Comparison of ENCODE assay signal across 8 mouse cellular contexts in the genomic region with DNA sequence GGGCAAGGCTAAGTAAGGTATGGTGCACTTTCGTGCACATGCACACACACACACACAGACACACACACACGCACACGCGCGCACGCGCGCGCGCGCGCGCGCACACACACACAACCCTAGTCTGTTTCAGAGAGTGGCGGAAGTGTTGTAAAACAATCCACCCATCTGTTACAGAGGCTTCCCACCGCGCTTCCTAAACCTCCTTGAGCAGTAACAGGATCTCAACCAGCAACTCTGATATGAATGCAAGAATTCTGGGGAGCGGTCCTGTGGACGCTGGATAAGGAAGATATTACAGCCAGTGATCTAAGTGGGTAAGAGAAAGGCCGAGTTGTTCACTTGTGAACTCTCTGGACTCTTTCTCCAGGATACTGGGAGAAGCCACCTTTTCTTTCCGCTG. TPM values are rescaled to one million over a fixed set of nuclear protein-coding genes. Genes with fewer than 3 reads are reported as not detected.
DNase-seq lines count a peak whose midpoint lies in the region; ATAC-seq and TF ChIP-seq lines count a peak whose summit lies in the region.

A gene (plus strand): TSS at position 107 of the 400 bp plus-strand sequence.

- peak within 1 kb of the TSS; percentile 81 for H3K4me2 ChIP-seq in heart, embryonic 16.5 days (ENCODE audit: low read depth, low read length)
- H3K4me2 ChIP-seq in embryonic facial prominence, embryonic 15.5 days (replicated peaks) = peak within 1 kb of the TSS; percentile 71
- peak within 1 kb of the TSS; percentile 68 for H3K4me2 ChIP-seq in midbrain, postnatal 0 days (ENCODE audit: low read depth, low read length, poor library complexity, severe bottlenecking)

- H3K27ac ChIP-seq in heart, embryonic 16.5 days (ENCODE audit: low read length) = no peak within 1 kb of the TSS
- H3K27ac ChIP-seq in embryonic facial prominence, embryonic 15.5 days (replicated peaks) = no peak within 1 kb of the TSS
- no peak within 1 kb of the TSS for H3K27ac ChIP-seq in midbrain, postnatal 0 days (ENCODE audit: low read depth, low read length)

- H3K36me3 ChIP-seq in heart, embryonic 16.5 days (ENCODE audit: control insufficient read depth, insufficient read depth) = no peaks in the 10 kb centered on the region
- H3K36me3 ChIP-seq in embryonic facial prominence, embryonic 15.5 days = no peaks in the 10 kb centered on the region
- no peaks in the 10 kb centered on the region for H3K36me3 ChIP-seq in midbrain, postnatal 0 days (ENCODE audit: insufficient read depth, low read length)

- no peak for TF ChIP-seq CTCF in midbrain, postnatal 0 days (IDR thresholded peaks at IDR 0.05)

- no peaks in the 10 kb centered on the region for H3K27me3 ChIP-seq in heart, embryonic 16.5 days (ENCODE audit: control insufficient read depth, insufficient read depth, low read length)
- H3K27me3 ChIP-seq in embryonic facial prominence, embryonic 15.5 days = no peaks in the 10 kb centered on the region
- H3K27me3 ChIP-seq in midbrain, postnatal 0 days (ENCODE audit: insufficient read depth, low read length) = no peaks in the 10 kb centered on the region

- peak within 1 kb of the TSS; percentile 58 for H3K4me3 ChIP-seq in heart, embryonic 16.5 days (ENCODE audit: low read length)
- H3K4me3 ChIP-seq in embryonic facial prominence, embryonic 15.5 days (replicated peaks) = peak within 1 kb of the TSS; percentile 47
- peak within 1 kb of the TSS; percentile 44 for H3K4me3 ChIP-seq in midbrain, postnatal 0 days (ENCODE audit: low read depth, low read length)

- no peak for DNase-seq in heart, adult 8-10 months (ENCODE audit: low spot score)
- peak; percentile 23 for DNase-seq in Muller cell, postnatal 12 days (ENCODE audit: inconsistent ontology term)
- peak; percentile 6 to 41 for DNase-seq in kidney, postnatal 4 days
- DNase-seq in midbrain, postnatal 0 days (ENCODE audit: low spot score) = peak; percentile 38
- DNase-seq in cerebellum, adult 8-10 months = no peak

- no peaks in the 10 kb centered on the region for H3K9me3 ChIP-seq in heart, embryonic 16.5 days (replicated peaks; ENCODE audit: control insufficient read depth, low read length)
- H3K9me3 ChIP-seq in embryonic facial prominence, embryonic 15.5 days (replicated peaks) = no peaks in the 10 kb centered on the region
- H3K9me3 ChIP-seq in midbrain, postnatal 0 days (ENCODE audit: low read length) = no peaks in the 10 kb centered on the region

- H3K4me1 ChIP-seq in heart, embryonic 16.5 days (ENCODE audit: control insufficient read depth, insufficient read depth, low read length) = 0 out of 2 replicates have a peak, but pooled peaks cover 3% of the 10 kb centered on the region
- H3K4me1 ChIP-seq in embryonic facial prominence, embryonic 15.5 days = no peaks in the 10 kb centered on the region
- H3K4me1 ChIP-seq in midbrain, postnatal 0 days (ENCODE audit: insufficient read depth, low read length) = no peaks in the 10 kb centered on the region

- peak; percentile 19; the same call in 1 of the 2 replicates for ATAC-seq in heart, embryonic 16.5 days (replicated peaks; ENCODE audit: extremely low read depth, insufficient read depth, low FRiP score)
- ATAC-seq in embryonic facial prominence, embryonic 15.5 days (ENCODE audit: insufficient number of reproducible peaks, low FRiP score, low TSS enrichment, low read depth) = 0 out of 2 replicates have a peak, but pooled peaks have one; percentile 51
- 0 out of 2 replicates have a peak, but pooled peaks have one; percentile 52 for ATAC-seq in midbrain, postnatal 0 days (ENCODE audit: low FRiP score)
- no peak for ATAC-seq in erythroid progenitor cell, adult 5-6 weeks (replicated peaks; ENCODE audit: low FRiP score, poor library complexity, severe bottlenecking)

- 21% methylated on average over 21 of the region's 21 CpGs for WGBS in heart, embryonic 16.5 days
- WGBS in embryonic facial prominence, embryonic 15.5 days = 16% methylated on average over 21 of the region's 21 CpGs
- WGBS in midbrain, postnatal 0 days = 30% methylated on average over 21 of the region's 21 CpGs

- peak within 1 kb of the TSS; percentile 39 for H3K9ac ChIP-seq in heart, embryonic 16.5 days (ENCODE audit: low read length)
- H3K9ac ChIP-seq in embryonic facial prominence, embryonic 15.5 days = no peak within 1 kb of the TSS
- 0 out of 2 replicates have a peak within 1 kb of the TSS, but pooled peaks have one; percentile 29 for H3K9ac ChIP-seq in midbrain, postnatal 0 days (replicated peaks; ENCODE audit: low read length, poor library complexity, severe bottlenecking)

RNA-seq across cellular contexts. Expression of the gene that starts here (rescaled TPM):
- polyA plus RNA-seq in heart, embryonic 16.5 days (2015; fragmentation: Nextera tagmentation; extraction: Ambion mirVana) = 0.99 and 1.3 TPM in 2 replicates
- total RNA-seq in heart, adult 8-10 months (2022) = not detected
- polyA plus RNA-seq in embryonic facial prominence, embryonic 15.5 days (2015; fragmentation: Nextera tagmentation; extraction: Ambion mirVana) = 2.0 and 2.4 TPM in 2 replicates
- 13.3 and 14.2 TPM in 2 replicates for total RNA-seq in midbrain, postnatal 0 days (2014; rRNA removed)
- polyA plus RNA-seq in midbrain, postnatal 0 days (2015; fragmentation: Nextera tagmentation; extraction: Ambion mirVana) = 6.5 and 9.3 TPM in 2 replicates
- not detected in 2 replicates for total RNA-seq in erythroid progenitor cell, adult 5-6 weeks (2015; ENCODE audit: low replicate concordance)
- 0.13 TPM in 1 of 2 replicates, not detected in the other for total RNA-seq in erythroid progenitor cell, adult 5-6 weeks (2017; ENCODE audit: low replicate concordance)

Comparison
In these comparisons a context has a peak if more than half of its experiments do, and no peak if none do; other contexts are left out.
1. RNA of the gene that starts here (total RNA-seq): 13.3 to 14.2 TPM in midbrain, postnatal 0 days; not detected in heart, adult 8-10 months and 0.13 TPM in erythroid progenitor cell, adult 5-6 weeks; every median in the first group is over 10 times any median in the second.
2. DNase-seq: peak in Muller cell, postnatal 12 days (single experiment), kidney, postnatal 4 days (2 of 2) and midbrain, postnatal 0 days (single experiment); none in heart, adult 8-10 months (single experiment) and cerebellum, adult 8-10 months (single experiment).
3. Peak in every context shown above with its lines, with median percentiles within 50 percentile points of each other: H3K4me2 ChIP-seq and H3K4me3 ChIP-seq.